Mouse (Mus musculus): ENCODE results near the gene Cd68.

The Cd68 gene

GRCm38 (mm10) chr11:69695361-69696181 lies 29.6 kb upstream of the Cd68 start, which contains the start of the genes Tnfsf12 and Tnfsfm13:
Gene Tnfsf12 (minus strand): TSS chr11:69695849.
Gene Tnfsfm13 (minus strand): TSS chr11:69696098.
- no peak for DNase-seq (ENCODE audit: extremely low read depth, low read depth)

GRCm38 (mm10) chr11:69695046-69695360 lies 29.1 kb upstream of the Cd68 start:
- no peak for DNase-seq (ENCODE audit: extremely low read depth, low read depth)

GRCm38 (mm10) chr11:69693421-69693965 lies 27.5 kb upstream of the Cd68 start:
- no peak for DNase-seq (ENCODE audit: extremely low read depth, low read depth)

- no peak for DNase-seq (ENCODE audit: extremely low read depth, low read depth)
Observed at GRCm38 (mm10) chr11:69692863-69693262, 26.9 kb upstream of the Cd68 start.

GRCm38 (mm10) chr11:69692196-69692811 lies 26.4 kb upstream of the Cd68 start:
- no peak for DNase-seq (ENCODE audit: extremely low read depth, low read depth)

GRCm38 (mm10) chr11:69689891-69690290 lies 23.9 kb upstream of the Cd68 start:
- no peak for DNase-seq (ENCODE audit: extremely low read depth, low read depth)

GRCm38 (mm10) chr11:69687061-69687460 lies 21.1 kb upstream of the Cd68 start:
- DNase-seq (ENCODE audit: extremely low read depth, low read depth), result no peak

GRCm38 (mm10) chr11:69686377-69686776 lies 20.4 kb upstream of the Cd68 start:
- DNase-seq (ENCODE audit: extremely low read depth, low read depth), result no peak

- DNase-seq (ENCODE audit: extremely low read depth, low read depth), result no peak
Observed at GRCm38 (mm10) chr11:69685526-69686148, 19.7 kb upstream of the Cd68 start, which contains the start of gene Tnfsf13. Gene Tnfsf13 (minus strand): TSS chr11:69685784.

- no peak for DNase-seq (ENCODE audit: extremely low read depth, low read depth)
Observed at GRCm38 (mm10) chr11:69684936-69685335, 19.0 kb upstream of the Cd68 start.

GRCm38 (mm10) chr11:69684128-69684745 lies 18.3 kb upstream of the Cd68 start:
- no peak for DNase-seq (ENCODE audit: extremely low read depth, low read depth)

- no peak for DNase-seq (ENCODE audit: extremely low read depth, low read depth)
Observed at GRCm38 (mm10) chr11:69683576-69683975, 17.6 kb upstream of the Cd68 start.

- DNase-seq (ENCODE audit: extremely low read depth, low read depth), result peak; percentile 84
Observed at GRCm38 (mm10) chr11:69682840-69683533, 17.0 kb upstream of the Cd68 start.

- no peak for DNase-seq (ENCODE audit: extremely low read depth, low read depth)
Observed at GRCm38 (mm10) chr11:69682209-69682839, 16.4 kb upstream of the Cd68 start.

- DNase-seq (ENCODE audit: extremely low read depth, low read depth), result peak; percentile 82
Observed at GRCm38 (mm10) chr11:69681314-69682208, 15.6 kb upstream of the Cd68 start, which contains the start of gene Senp3. Gene Senp3 (minus strand): TSS chr11:69682084.

- no peak for DNase-seq (ENCODE audit: extremely low read depth, low read depth)
Observed at GRCm38 (mm10) chr11:69680136-69680855, 14.3 kb upstream of the Cd68 start.

GRCm38 (mm10) chr11:69679144-69679543 lies 13.2 kb upstream of the Cd68 start:
- DNase-seq (ENCODE audit: extremely low read depth, low read depth), result no peak

GRCm38 (mm10) chr11:69672211-69672706 lies 6.3 kb upstream of the Cd68 start, which contains the start of gene Eif4a1:
Gene Eif4a1 (minus strand): TSS chr11:69672423.
- peak; percentile 99 for DNase-seq (ENCODE audit: extremely low read depth, low read depth)
